Mouse (Mus musculus) limb, embryonic 15.5 days (tissue): ENCODE measurements around the gene Asic5. TPM values are rescaled to one million over a fixed set of nuclear protein-coding genes. Genes with fewer than 3 reads are reported as not detected.

Experiments
- ATAC-seq: fragments of 200-750 bp; cut with Nextera tagmentation; 2 replicates; pipeline ENCODE4 v1.8.0; 2017; ENCODE audit warnings: low read depth, moderate TSS enrichment; ENCODE audit not compliant: insufficient number of reproducible peaks, low FRiP score, low TSS enrichment
- H3K27ac ChIP-seq: fragments of 300-500 bp; sonication (generic); 2 replicates; pipeline ENCODE4 v1.5.1; 2015; ENCODE audit warnings: moderate library complexity, mild to moderate bottlenecking, inconsistent platforms
- H3K27me3 ChIP-seq: fragments of 300-500 bp; sonication (generic); 2 replicates; pipeline ENCODE4 v1.6.1; 2015; ENCODE audit warnings: inconsistent platforms
- H3K36me3 ChIP-seq: fragments of 300-500 bp; sonication (generic); 2 replicates; pipeline ENCODE4 v1.6.1; 2015; ENCODE audit warnings: inconsistent platforms
- H3K4me1 ChIP-seq: fragments of 300-500 bp; sonication (generic); 2 replicates; pipeline ENCODE4 v1.6.1; 2015; ENCODE audit warnings: inconsistent platforms
- H3K4me2 ChIP-seq: fragments of 300-500 bp; sonication (generic); 2 replicates; pipeline ENCODE4 v1.6.1; 2015; ENCODE audit warnings: mild to moderate bottlenecking, inconsistent platforms
- H3K4me3 ChIP-seq: fragments of 300-500 bp; sonication (generic); 2 replicates; pipeline ENCODE4 v1.5.1; 2015; ENCODE audit warnings: mild to moderate bottlenecking, inconsistent platforms
- H3K9ac ChIP-seq: fragments of 300-500 bp; sonication (generic); 2 replicates; pipeline ENCODE4 v1.6.1; 2015; ENCODE audit warnings: inconsistent platforms
- H3K9me3 ChIP-seq: fragments of 300-500 bp; sonication (generic); 2 replicates; pipeline ENCODE4 v1.6.1; 2016; ENCODE audit warnings: inconsistent platforms
- WGBS: fragments of 180-500 bp; shearing (Covaris S2); methylation state at CpG from one replicate; pipeline ENCODE4 v1.1.7; 2015; 5-methylcytosine and 5-hydroxymethylcytosine counted together
- polyA plus RNA-seq: library from polyadenylated mRNA; unstranded; fragments of >200 nt; fragmentation: Nextera tagmentation; extraction: Ambion mirVana; gene quantifications from 2 replicates; pipeline ENCODE4 v1.2.1, GENCODE M21; 2015

The Asic5 gene
- polyA plus RNA-seq, 1 experiment from 2014 or later: not detected

- Histone ChIP-seq H3K9ac (no peak overlapping the region), H3K9me3 (no peaks in the 10 kb centered on the region), H3K4me3 (no peak overlapping the region), H3K4me1 (peaks cover 14% of the 10 kb centered on the region; the same call in 1 of the 2 replicates), H3K4me2 (no peak overlapping the region), H3K27ac (no peak overlapping the region), H3K27me3 (no peaks in the 10 kb centered on the region), H3K36me3 (no peaks in the 10 kb centered on the region)
- ATAC-seq: no peak
Measured at GRCm38 (mm10) chr3:82051468-82051867, 69.4 kb downstream of the Asic5 start.

- no peaks in the 10 kb centered on the region for H3K36me3 ChIP-seq
- no peak overlapping the region for H3K27ac ChIP-seq
- H3K9me3 ChIP-seq: no peaks in the 10 kb centered on the region
- peaks cover 14% of the 10 kb centered on the region; the same call in 1 of the 2 replicates for H3K4me1 ChIP-seq
- WGBS: 47% methylated on average over 2 of the region's 2 CpGs
- H3K27me3 ChIP-seq: no peaks in the 10 kb centered on the region
- no peak overlapping the region for H3K4me3 ChIP-seq
- H3K4me2 ChIP-seq: no peak overlapping the region
- no peak for ATAC-seq
- no peak overlapping the region for H3K9ac ChIP-seq
Measured at GRCm38 (mm10) chr3:82052029-82052428, 69.9 kb downstream of the Asic5 start.

- H3K4me1 ChIP-seq: peaks cover 9% of the 10 kb centered on the region; the same call in 1 of the 2 replicates
- no peak overlapping the region for H3K4me3 ChIP-seq
- 45% methylated on average over 5 of the region's 5 CpGs for WGBS
- no peak overlapping the region for H3K4me2 ChIP-seq
- no peak overlapping the region for H3K27ac ChIP-seq
- H3K9me3 ChIP-seq: no peaks in the 10 kb centered on the region
- H3K36me3 ChIP-seq: no peaks in the 10 kb centered on the region
- no peak for ATAC-seq
- H3K27me3 ChIP-seq: no peaks in the 10 kb centered on the region
- H3K9ac ChIP-seq: no peak overlapping the region
Measured at GRCm38 (mm10) chr3:82054283-82054974, 72.3 kb downstream of the Asic5 start.

GRCm38 (mm10) chr3:82057201-82057600, 75.1 kb downstream of the Asic5 start:
- H3K4me1 ChIP-seq: peaks cover 3% of the 10 kb centered on the region; the same call in 1 of the 2 replicates
- WGBS: 40% methylated on average over 5 of the region's 5 CpGs
- no peaks in the 10 kb centered on the region for H3K9me3 ChIP-seq
- H3K36me3 ChIP-seq: no peaks in the 10 kb centered on the region
- no peak overlapping the region for H3K4me2 ChIP-seq
- ATAC-seq: no peak
- H3K27ac ChIP-seq: no peak overlapping the region
- H3K4me3 ChIP-seq: no peak overlapping the region
- no peaks in the 10 kb centered on the region for H3K27me3 ChIP-seq
- no peak overlapping the region for H3K9ac ChIP-seq

GRCm38 (mm10) chr3:82061402-82062180, 79.5 kb downstream of the Asic5 start:
- Histone ChIP-seq H3K27ac (no peak overlapping the region), H3K4me1 (no peaks in the 10 kb centered on the region), H3K4me2 (no peak overlapping the region), H3K9me3 (no peaks in the 10 kb centered on the region), H3K9ac (no peak overlapping the region), H3K27me3 (no peaks in the 10 kb centered on the region), H3K4me3 (no peak overlapping the region), H3K36me3 (no peaks in the 10 kb centered on the region)
- ATAC-seq: no peak
- 44% methylated on average over 9 of the region's 9 CpGs for WGBS

GRCm38 (mm10) chr3:82067830-82068229, 85.7 kb downstream of the Asic5 start:
- Histone ChIP-seq H3K27ac (no peak overlapping the region), H3K4me1 (no peaks in the 10 kb centered on the region), H3K9ac (no peak overlapping the region), H3K9me3 (no peaks in the 10 kb centered on the region), H3K4me3 (no peak overlapping the region), H3K4me2 (no peak overlapping the region), H3K27me3 (no peaks in the 10 kb centered on the region), H3K36me3 (no peaks in the 10 kb centered on the region)
- 56% methylated on average over 5 of the region's 5 CpGs for WGBS
- no peak for ATAC-seq

Other genes starting within 250 kb of the Asic5 start
- 12.1 and 13.8 TPM in 2 replicates for gene Ctso, start 49.7 kb upstream of the Asic5 start, polyA plus RNA-seq
- gene Tdo2, start 6.1 kb upstream of the Asic5 start, polyA plus RNA-seq: 0.09 TPM in 1 of 2 replicates, not detected in the other
- 11.2 and 13.0 TPM in 2 replicates for gene Gucy1b1, start 92.4 kb downstream of the Asic5 start, polyA plus RNA-seq
- 14.1 and 15.1 TPM in 2 replicates for gene Gucy1a1, start 163.5 kb downstream of the Asic5 start, polyA plus RNA-seq